Mouse (Mus musculus) heart, postnatal 0 days (tissue): Measurements from ENCODE around the gene Rhbdl2.

ENCODE experiments used
- CTCF ChIP-seq: IDR thresholded peaks from 2 replicates; pipeline ENCODE4 v1.5.1; 2016; ENCODE audit warnings: antibody characterized with exemption, control low read depth, low read depth
- EP300 ChIP-seq: IDR thresholded peaks from 2 replicates; pipeline ENCODE4 v1.6.1; 2016; ENCODE audit warnings: antibody characterized with exemption, low read depth

DNA sequence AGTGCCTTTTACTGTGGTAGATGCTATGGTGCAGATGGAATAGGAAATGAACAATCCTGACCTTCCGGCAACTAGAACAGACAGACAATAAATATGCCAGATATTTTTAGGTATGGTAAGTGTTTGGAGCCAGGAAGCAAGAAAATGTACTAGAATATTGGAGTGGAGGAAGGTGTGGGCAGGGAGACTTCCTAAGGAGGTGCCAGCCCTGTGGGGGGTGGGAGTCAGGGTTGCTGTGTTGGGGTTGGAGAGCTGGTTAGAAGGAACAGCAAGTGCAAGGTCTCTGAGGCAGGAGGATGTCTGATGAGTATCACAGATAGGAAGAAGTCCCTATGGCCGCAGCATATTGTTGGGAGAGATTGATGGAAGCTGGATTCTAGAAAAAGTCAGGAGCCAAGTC is 5.0 kb downstream of the Rhbdl2 start:
- TF ChIP-seq CTCF (no peak), EP300 (no peak)
